Mouse (Mus musculus) inflammation-experienced regulatory T-cells (primary cell): Measurements from ENCODE around the gene Map4k3. TPM values are rescaled to one million over a fixed set of nuclear protein-coding genes. Genes with fewer than 3 reads are reported as not detected.

Experiments
- polyA plus RNA-seq, 2 experiments: library from polyadenylated mRNA; unstranded; fragments of 100-300 nt; shearing (Covaris generic); gene quantifications; one replicate each; pipeline ENCODE4 v1.2.1; 2017

The Map4k3 gene
- polyA plus RNA-seq: 10 to 100 TPM; 13.9 to 21.6 TPM

GRCm38 (mm10) chr17:80728062-80728858 is at the start of gene Map4k3:
Gene Map4k3 (minus strand): TSS chr17:80728485.

DNA sequence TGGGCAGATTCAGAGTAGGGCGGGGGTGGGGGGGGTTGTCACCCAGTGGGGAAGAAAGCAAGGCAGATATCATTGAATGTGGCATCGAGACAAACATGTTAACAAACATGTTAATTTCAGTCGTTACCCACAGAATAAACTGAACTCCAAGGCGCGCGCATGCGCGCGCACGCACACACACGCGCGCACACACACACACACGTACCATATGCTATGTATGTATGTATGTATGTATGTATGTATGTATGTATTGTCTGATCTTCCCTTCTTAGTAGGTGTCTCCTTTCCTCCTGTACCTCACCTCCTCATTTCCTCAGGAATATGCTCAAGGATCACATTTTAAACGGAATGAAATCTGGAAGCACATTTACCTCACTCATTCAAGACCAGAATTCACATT is 150.6 kb downstream of the Map4k3 start, which contains the start of gene Cdkl4:
Gene Cdkl4 (minus strand): TSS at position 175 of the 400 bp plus-strand sequence.

Other genes with a start within 250 kb of the Map4k3 start
- gene Sos1, start 248.0 kb downstream of the Map4k3 start, polyA plus RNA-seq: 10 to 100 TPM; 10.9 to 16.5 TPM
- gene Cdkl4, start 150.7 kb downstream of the Map4k3 start, polyA plus RNA-seq: 1 to 10 TPM in 1 of 2 experiments, under 1 TPM in 1; 0.51 to 1.1 TPM
- under 1 TPM in 1 of 2 experiments, not detected in 1; 0.16 TPM for gene Tmem178, start 216.1 kb upstream of the Map4k3 start, polyA plus RNA-seq